Mouse (Mus musculus) granulocyte monocyte progenitor cell, adult 5-6 weeks (primary cell): ENCODE measurements around the gene Zkscan14. TPM values are rescaled to one million over a fixed set of nuclear protein-coding genes. Genes with fewer than 3 reads are reported as not detected.

Source experiments
- ATAC-seq: replicated peaks from 2 replicates; pipeline ENCODE4 v1.8.0; 2016; ENCODE audit warnings: mild to moderate bottlenecking, moderate TSS enrichment, inconsistent platforms; ENCODE audit not compliant: poor library complexity, severe bottlenecking
- total RNA-seq, 2 experiments: library from RNA; stranded (forward) in 1 of 2; stranded (reverse) in 1 of 2; fragments of 200-712, 200-1000 nt in 1 of 2; fragments of >200 nt in 1 of 2; fragmentation: Nextera tagmentation in 1 of 2; gene quantifications; 2 replicates each; pipeline ENCODE4 v1.2.3; 2014 to 2017

Gene Zkscan14
- total RNA-seq, 2 experiments from 2014 or later = 1.6 to 21.1 TPM

DNA sequence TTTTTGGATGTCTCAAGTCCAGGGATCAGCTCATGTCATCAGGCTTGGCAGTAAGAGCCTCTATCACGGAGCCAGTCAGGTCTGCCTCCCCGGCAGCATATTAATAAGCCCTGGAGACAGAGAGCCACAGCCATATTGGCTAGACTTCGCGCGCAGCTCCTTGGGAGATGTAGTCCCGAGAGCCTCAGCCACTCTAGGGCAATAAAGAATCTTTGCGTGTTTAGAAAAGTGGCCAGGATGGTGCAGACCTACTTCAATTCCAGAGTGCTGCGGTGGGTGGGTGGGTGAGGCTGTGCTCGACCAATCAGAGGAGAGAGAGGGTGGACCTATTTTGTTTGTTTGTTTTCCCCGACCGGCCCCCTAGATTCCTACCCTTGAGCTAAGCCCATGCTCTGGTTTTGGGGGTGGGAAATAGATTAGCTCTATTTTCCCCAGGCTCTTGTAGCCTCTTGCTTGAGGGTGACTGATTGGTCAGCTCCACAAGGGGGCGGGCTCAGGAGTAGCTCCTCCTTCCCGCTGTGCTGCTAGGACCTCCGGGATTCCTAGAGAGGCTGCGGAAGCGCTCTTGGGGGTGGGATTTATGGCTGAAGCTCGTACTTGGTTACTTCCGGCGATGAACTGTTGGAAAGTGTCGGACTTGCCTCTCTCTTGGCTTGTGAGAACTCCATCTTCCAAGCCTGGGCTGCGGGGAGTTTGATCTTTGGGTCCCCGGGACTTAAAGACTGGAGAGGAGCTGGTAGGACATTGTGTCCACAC is 2.4 kb upstream of the Zkscan14 start, which contains the start of gene Zkscan5:
TSS of gene Zkscan5 (plus strand) at position 627 of the 756 bp plus-strand sequence.
- peak; percentile 76 for ATAC-seq

DNA sequence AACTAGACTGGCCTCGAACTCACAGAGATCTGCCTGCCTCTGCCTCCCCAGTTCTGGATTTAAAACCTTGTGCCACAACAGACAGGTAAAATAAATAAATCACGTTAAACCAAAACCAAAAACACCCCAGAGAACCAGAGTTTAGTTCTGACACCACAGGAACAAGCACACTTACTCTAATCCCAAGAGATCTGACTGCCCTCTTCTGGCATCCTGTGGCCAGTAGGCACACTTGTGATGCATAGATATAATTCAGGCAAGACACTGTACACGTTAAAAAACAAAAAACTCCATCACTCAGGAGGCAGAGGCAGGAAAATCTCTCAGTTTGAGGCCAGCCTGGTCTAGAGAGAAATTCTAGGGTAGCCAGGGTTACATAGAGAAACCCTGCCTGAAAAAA is 778 bp upstream of the Zkscan14 start:
- no peak for ATAC-seq

DNA sequence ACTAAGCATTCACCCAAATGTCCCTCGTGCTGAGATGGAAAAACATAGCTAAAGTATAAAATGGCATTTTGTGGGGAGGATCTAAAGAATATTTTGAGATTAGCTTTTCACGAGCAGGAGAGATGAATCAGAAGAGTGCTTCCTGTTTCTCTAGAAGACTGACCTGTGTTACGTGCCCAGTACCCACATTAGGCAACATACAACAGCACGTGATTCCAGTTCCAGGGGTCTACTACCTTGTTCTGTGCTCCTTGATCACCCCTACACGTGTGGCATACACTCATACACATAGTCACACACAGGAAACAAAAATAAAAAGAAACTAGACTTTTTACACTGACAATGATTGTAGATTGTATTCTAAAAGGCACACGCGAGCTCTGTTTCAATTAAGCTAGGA is 1.3 kb downstream of the Zkscan14 start:
- peak; percentile 18 for ATAC-seq

DNA sequence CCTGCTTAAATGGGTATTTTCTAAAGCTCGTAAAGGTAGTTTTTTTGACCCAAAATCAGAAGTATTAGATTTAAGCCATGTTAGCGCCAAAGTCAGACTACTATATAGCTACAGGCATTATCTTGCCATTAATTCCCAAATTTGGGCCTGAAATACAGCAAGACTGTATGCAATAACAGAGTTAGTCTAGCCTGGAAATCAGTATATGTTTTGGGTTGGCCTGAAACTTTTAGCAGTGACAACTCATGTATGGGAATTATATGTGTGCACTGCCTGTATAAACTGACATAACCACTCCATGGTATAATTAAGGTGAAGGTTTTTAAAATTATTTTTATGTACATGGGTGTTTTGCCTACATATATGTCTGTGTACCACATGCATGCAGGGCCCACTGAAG is 9.7 kb downstream of the Zkscan14 start, which contains the start of gene Atp5j2:
TSS of gene Atp5j2 (minus strand) at position 101 of the 400 bp plus-strand sequence.
- ATAC-seq = no peak

DNA sequence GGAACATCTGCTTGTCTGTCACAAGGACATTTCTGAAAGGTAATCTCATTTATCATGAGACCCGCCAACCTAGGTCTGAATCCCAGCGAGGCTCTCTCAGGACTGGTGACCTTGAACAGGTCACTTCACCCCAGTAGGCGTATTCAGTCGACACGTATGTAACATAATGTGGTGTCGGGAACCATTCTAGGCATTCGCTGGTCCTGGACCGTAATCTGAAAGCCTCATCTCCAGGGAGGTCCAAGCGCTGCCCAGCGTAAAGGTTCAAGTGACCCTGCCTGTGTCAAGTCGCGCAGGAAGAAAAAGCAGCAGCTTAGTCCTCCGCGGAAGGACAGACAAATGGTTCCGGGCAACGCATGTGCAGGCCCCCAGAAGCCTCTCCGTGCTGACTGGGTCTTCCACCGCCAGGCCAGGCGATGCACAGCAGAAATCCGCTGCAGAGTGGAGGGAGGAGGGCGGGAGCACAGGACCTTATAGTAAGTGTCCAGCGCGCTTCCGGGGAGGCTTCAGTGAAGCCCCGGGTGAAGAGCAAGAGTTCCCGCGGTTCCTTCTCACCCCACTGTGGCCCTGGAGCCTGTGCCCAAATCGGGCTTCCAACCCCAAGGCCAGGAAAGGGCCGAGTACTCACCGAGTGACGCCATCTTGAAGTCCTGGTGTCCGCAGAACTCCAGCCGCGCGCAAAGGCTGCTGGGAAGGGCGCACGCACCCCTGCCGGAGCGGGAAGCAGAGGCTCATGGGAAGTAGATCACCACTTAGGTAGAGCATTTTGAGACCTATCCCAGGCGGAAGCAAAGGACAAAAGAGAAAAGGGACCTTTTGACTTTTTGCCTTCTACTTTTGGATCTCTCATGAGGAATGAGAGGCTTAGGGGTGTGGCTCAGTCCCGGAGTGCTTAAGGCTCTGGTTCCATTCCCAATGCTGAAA is 10.5 kb downstream of the Zkscan14 start:
- peak; percentile 97 for ATAC-seq

DNA sequence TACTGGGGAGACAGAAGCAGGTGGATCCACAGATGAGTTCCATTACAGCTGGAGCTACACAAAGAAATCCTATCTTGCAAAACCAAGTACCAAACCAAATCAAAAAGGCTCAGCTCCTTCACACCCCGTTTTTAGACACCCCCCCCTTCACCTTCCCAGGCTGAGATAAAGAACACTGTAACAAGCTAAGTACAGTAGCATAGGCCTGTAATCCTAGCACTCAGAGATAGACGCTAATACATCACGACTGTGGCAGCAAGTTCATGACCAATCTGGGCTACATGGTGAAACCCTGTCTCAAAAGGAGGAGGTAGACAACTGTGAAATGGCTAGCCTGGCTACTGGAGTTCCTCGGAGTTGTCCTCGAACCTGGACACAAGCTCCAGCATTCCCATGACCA is 11.3 kb downstream of the Zkscan14 start:
- ATAC-seq = no peak

DNA sequence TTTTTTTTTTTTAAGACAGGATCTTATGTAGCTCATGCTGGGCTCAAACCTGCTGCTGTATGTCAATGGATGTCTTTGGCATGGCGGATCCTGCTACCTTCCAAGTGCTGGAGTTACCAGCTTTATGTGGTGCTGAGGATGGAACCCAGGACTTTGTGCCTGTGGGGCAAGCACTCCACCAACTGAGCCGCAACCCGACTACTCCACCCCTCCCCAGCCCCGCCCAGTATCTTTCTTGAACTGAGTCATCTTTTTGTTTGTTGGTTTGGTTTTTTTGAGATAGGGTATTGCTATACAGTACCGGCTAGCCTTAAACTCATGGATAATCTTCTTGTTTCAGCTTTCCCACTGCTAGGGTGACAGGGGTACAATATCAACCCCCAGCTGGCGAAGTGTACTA is 12.3 kb downstream of the Zkscan14 start:
- ATAC-seq = no peak

DNA sequence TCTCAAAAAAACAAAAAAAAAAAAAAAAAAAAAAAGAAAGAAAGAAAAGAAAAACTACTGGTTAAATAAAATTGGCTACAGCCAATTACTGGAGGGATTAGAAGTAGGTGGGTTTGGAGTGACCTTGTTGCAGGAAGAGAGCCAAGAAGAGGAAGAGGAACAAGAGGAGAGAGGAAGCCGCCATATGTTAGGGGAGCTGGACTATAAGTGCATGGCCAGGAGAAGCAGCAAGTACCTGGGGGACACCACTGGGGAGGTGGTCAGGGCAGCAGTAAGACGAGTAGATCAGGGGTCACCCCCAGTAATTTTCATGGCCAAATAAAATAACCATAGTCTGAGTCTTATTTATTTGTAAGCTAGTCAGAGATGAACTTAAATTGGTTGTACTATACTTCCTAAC is 16.4 kb downstream of the Zkscan14 start:
- peak; percentile 65 for ATAC-seq

DNA sequence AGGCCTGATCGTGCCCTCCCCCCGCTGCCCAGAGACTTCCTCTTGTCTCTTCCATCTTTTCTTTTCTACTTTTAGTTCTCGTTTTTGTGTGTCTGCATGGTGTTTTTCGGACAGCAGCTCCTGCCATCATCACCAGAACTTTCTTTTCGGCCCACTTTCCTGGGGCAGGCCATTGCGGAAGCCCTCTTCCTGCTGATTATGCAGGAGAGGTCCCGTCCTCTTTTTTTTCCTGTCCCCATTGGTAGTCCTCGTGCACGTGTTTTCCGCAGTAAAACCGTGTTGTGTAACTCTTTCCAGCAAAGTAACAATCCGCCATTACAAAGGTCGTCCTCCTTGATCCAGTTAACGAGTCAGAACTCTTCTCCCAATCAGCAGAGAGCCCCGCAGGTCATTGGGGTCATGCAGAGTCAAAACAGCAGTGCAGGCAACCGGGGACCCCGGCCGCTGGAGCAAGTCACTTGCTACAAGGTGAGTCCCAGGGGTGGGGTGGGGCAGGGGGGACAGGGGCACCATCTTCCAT is 23.1 kb downstream of the Zkscan14 start:
- peak; percentile 45 for ATAC-seq

DNA sequence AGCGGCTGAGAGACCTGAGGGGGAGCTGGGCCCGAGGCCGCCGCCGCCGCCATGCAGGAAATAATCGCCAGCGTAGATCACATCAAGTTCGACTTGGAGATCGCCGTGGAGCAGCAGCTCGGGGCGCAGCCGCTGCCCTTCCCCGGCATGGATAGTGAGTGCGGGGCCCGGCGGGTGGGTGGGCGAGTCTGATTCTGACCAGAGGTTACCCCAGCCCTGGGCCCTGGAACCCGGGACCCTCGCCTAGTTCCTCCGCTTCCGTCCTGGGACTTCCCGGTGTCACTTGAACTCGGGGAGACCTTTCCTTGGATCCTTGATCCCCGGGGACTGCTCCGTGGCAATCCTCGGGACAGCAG is 34.4 kb downstream of the Zkscan14 start:
- ATAC-seq = no peak

DNA sequence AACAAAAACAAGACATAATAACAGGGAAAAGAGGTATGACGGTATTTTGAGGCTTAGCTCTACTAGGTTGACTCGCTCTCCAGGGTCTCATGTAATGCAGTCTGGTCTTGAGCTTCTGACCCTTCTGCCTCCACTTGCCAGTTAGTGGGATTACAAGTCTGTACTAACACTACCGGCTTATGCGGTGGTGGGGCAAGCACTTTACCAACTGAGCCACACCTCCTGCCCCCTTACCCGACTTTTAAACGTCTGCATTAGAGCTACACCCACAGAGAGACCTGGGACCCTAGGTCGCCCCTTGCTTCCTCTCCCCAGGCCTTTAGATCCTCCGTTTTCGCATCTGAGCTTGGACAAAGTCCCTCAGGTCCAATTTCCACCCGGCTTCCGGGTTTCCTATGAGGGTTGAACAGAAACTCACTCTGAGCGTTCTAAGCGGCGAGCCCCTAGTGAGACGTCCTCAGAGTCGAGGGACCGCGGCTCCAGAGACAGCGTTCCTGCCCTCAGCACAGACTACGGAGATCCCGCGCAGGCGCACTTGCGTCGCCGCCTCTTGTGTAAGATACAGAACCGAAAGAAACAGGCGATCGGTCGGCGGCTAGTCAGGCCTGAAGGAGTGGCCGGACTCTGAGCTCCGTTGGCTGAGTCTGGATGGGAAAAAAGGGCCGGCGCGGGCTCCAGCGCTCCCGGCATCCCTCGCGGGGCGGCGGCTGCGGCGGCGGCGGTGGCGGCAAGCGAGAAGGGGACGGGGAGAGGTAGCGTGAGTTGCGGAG is 34.9 kb downstream of the Zkscan14 start, which contains the start of the genes Ptcd1 and Cpsf4:
TSS of gene Ptcd1 (minus strand) at position 573 of the 770 bp plus-strand sequence.
TSS of gene Cpsf4 (plus strand) at position 678 of the 770 bp plus-strand sequence.
- ATAC-seq = peak; percentile 91

DNA sequence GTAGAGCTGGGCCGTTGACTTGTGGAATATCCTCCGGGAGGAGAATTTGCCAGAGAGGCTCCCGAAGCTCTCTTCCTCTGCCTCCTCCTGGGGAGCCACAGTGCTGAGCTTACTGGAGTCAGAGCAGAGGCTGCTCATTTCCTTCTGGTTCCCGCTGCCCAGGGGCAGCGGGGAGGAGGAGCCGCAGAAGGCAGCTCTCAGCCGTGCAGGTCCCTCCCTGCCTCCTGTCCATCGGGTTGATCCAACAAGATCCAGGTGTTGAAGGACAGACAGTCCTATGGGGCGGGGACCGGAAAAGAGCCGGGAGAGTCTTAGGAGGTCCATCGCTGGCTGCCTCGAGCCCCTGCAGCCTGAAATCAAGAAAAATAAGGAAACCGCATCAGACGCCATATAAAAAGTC is 36.5 kb downstream of the Zkscan14 start:
- no peak for ATAC-seq

DNA sequence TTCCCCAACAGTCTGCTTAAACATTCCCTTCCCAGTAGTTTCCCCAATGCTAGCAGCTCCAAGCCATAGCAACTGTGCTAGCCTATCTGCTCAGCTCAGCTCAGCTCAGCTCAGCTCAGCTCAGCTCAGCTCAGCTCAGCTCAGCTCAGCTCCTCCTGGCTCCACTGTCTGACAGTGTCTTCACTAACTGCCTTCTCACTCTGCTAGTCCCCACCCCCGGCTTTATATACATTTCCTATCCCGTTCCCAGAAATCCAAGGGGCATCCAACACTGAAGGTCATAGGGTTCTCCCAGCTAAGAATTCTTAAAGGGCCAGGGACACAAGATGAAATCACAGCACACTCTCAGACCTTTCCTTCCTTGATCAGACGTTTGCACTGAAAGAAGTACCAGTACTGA is 37.0 kb downstream of the Zkscan14 start:
- ATAC-seq = no peak

DNA sequence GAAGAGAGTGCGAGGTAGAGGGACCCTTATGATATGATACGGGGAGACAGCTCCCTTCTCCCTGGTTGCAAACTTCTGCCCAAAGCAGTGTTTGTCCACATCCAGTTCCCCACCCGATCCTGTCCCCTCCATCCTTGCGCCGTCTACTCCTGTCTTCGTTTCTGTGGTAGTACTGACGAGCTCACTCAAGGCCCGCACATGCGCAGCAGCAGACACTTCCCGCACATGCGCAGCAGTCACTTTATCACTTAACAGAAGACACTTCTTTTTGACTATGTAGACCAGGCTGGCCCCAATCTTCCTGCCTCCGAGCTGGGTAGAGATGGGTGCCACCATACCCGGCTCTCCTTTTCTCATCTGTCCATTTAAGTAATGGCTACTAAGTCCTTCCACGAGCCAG is 40.3 kb downstream of the Zkscan14 start:
- no peak for ATAC-seq

DNA sequence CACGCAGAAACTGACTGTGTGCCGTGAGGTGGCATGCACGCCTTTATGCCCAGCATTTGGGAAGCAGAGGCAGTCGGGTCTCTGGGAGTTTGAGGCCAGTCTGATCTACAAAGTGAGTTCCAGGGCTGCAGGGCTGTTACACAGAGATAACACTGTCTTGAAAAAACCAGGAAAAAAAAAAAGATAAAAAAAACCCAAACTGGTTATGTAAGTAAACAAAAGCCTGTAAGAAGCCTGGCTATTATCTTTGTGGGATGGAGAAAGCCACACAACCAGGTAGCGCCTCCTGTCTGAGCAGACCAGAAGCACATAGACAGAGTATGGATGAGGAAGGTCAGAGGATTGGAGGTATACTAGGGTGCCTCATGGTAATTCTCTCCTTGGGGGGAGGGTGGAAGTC is 49.0 kb downstream of the Zkscan14 start:
- ATAC-seq = no peak

DNA sequence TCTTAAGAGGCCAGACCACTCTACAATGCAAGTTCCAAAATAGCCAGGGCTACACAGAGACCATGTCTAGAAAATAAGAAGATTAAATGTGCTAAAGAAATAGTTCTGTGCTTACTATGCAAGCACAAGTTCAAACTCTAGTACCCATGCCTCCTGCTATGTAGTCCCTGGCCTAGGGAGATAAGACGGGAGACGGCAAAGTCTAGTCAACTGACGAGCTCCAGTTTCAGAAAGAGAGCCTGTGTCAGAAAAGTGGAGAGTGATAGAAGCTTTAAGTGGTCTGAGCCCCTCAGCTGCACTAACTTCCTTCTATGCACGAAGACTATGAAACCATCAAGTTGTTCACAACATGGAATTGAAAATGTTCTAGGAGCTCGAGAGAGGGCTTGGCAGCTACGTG is 52.4 kb downstream of the Zkscan14 start:
- no peak for ATAC-seq

DNA sequence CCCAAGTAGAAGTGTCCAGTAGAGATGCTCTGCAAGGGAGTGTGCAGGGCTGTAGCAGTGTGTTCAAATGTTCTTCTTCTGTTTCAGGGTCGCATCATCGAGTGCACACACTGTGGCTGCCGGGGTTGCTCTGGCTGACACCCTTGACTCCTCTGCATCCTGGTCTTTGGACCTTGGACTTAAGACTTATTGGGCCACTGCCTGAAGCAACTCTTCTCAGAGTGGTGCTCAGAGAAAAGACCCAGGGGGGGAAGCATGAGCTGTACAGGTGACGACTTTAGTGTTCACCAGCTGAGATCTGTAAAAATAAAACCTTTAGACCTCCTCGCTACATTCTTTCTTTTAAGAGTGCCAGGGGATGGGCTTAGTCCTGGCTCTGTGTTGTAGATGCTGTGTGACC is 53.9 kb downstream of the Zkscan14 start:
- no peak for ATAC-seq
